Mouse (Mus musculus): ENCODE data around the gene Ptges3l. TPM values are rescaled to one million over a fixed set of nuclear protein-coding genes. Genes with fewer than 3 reads are reported as not detected.
A peak's percentile ranks its signal among the peaks of the same experiment; 100 is the strongest.
"Not testable (repeated sequence)": the region's sequence is repeated elsewhere in the genome, so short reads cannot be mapped to it uniquely, and the experiment has no call there.

Ptges3l gene
- 1.7 and 2.4 TPM in 2 replicates for polyA plus RNA-seq (2014; fragmentation: Nextera tagmentation; extraction: Ambion mirVana)

DNA sequence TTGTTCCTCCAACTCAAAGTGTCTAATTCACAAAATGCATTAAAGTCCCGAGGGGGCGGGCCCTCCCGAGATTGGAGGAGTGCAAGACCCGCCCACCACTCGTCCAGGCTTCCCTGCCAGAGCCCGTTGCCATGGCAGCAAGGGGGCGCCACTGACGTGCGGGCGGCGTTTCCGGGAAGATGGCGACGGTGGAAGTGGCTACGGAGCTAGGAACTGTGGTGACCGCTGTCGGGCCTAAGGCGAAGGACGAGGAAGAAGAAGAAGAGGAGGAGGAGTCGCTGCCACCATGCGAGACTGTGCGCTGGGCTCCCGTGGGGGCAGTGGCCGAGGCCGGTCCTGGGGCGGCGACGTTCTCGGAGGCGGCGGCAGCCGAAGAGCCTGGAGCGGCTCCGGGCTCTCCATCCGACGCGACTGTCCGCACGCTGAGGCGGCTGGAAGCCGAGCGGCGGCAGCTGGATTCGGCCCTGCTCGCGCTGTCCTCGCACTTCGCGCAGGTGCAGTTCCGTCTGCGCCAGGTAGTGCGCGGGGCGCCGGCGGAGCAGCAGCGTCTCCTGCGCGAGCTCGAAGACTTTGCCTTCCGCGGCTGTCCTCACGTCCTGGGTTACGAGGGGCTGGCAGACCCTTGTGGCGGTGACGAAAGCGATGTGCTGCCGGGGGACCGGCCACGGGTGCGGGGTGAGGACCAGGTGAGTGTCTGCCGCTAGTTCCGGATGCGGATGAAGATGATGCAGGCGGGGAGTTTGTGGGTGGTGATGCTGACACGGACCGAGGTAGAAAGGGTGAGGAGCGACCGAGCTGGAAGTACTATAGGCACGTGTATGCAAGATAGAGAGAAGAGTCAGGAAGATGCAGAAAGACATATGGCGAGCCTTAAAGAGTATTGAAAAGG is at the start of gene Ptges3l, which contains the start of gene Rundc1:
TSS of gene Ptges3l (minus strand) at position 409 of the 889 bp plus-strand sequence.
TSS of gene Rundc1 (plus strand) at position 161 of the 889 bp plus-strand sequence.
- peaks cover 17% of the 10 kb centered on the region for H3K4me1 ChIP-seq (ENCODE audit: control insufficient read depth, insufficient read depth, low read length)
- DNase-seq (ENCODE audit: low spot score, missing footprints), result peak; percentile 99
- H3K9me3 ChIP-seq (ENCODE audit: control insufficient read depth, low read length), result no peaks in the 10 kb centered on the region
- 0 out of 2 replicates have a peak, but pooled peaks cover 4% of the 10 kb centered on the region for H3K27me3 ChIP-seq (ENCODE audit: control insufficient read depth, insufficient read depth, low read length)
- WGBS, result under 1% methylated on average over 80 of the region's 81 CpGs
- peak; percentile 95 for ATAC-seq (ENCODE audit: low FRiP score)
- H3K36me3 ChIP-seq (ENCODE audit: control insufficient read depth, insufficient read depth, low read length), result peaks cover 3% of the 10 kb centered on the region; the same call in 1 of the 2 replicates
- H3K4me2 ChIP-seq, result peak within 1 kb of the TSS; percentile 95
- H3K9ac ChIP-seq (ENCODE audit: low read length), result peak within 1 kb of the TSS; percentile 81
- H3K27ac ChIP-seq (ENCODE audit: low read depth, low read length), result peak within 1 kb of the TSS; percentile 51
- peak within 1 kb of the TSS; percentile 95 for H3K4me3 ChIP-seq (ENCODE audit: low read depth, low read length)

DNA sequence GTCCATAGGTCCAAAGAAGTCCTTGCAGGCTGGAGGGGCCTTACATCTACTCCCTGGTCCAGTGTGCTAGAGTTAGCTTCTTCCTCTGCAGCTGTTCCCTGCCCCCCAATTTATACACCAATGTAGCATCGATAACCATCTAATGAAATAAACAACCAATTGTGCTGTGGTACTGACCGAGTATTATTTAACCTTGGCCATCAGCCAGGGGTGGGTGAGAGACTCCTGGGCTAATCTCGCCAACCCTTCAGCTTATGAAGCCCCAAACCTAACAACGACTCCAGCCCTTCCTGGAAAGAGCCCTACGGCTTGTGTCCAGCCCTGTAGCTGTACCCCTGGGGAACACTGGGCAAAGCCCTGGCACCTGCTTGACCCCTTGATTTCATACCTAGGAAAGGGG is 49.2 kb upstream of the Ptges3l start:
- 83% methylated on average over 5 of the region's 5 CpGs for WGBS
- Histone ChIP-seq H3K4me1 (ENCODE audit: control insufficient read depth, insufficient read depth, low read length) (peaks cover 27% of the 10 kb centered on the region), H3K9me3 (ENCODE audit: control insufficient read depth, low read length) (no peaks in the 10 kb centered on the region), H3K4me3 (ENCODE audit: low read depth, low read length) (no peak overlapping the region), H3K27me3 (ENCODE audit: control insufficient read depth, insufficient read depth, low read length) (no peaks in the 10 kb centered on the region), H3K36me3 (ENCODE audit: control insufficient read depth, insufficient read depth, low read length) (no peaks in the 10 kb centered on the region), H3K4me2 (no peak overlapping the region), H3K9ac (ENCODE audit: low read length) (no peak overlapping the region), H3K27ac (ENCODE audit: low read depth, low read length) (no peak overlapping the region)
- no peak for ATAC-seq (ENCODE audit: low FRiP score)
- DNase-seq (ENCODE audit: low spot score, missing footprints), result no peak

DNA sequence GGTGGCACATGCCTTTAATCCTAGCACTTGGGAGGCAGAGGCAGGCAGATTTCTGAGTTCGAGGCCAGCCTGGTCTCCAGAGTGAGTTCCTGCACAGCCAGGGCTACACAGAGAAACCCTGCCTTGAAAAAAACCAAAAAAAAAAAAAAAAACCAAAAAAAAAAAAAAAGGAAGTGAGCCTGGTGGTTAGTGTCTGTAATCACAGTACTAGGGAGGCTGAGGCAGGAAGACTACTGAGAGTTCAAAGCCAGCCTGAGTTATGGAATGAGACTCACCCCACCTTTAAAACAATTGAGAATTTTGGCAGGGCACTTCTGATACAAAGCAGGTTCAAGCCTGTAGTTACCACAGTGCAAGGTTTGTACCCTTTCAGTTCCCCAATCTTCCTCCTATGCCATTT is 48.6 kb upstream of the Ptges3l start:
- not testable (repeated sequence) for H3K27me3 ChIP-seq (ENCODE audit: control insufficient read depth, insufficient read depth, low read length); ATAC-seq (ENCODE audit: low FRiP score); H3K4me2 ChIP-seq; H3K4me3 ChIP-seq (ENCODE audit: low read depth, low read length); H3K27ac ChIP-seq (ENCODE audit: low read depth, low read length); H3K9me3 ChIP-seq (ENCODE audit: control insufficient read depth, low read length); DNase-seq (ENCODE audit: low spot score, missing footprints); H3K9ac ChIP-seq (ENCODE audit: low read length); H3K36me3 ChIP-seq (ENCODE audit: control insufficient read depth, insufficient read depth, low read length)
- H3K4me1 ChIP-seq (ENCODE audit: control insufficient read depth, insufficient read depth, low read length), result peaks cover 27% of the 10 kb centered on the region
- WGBS, result 84% methylated on average over 1 of the region's 1 CpGs

DNA sequence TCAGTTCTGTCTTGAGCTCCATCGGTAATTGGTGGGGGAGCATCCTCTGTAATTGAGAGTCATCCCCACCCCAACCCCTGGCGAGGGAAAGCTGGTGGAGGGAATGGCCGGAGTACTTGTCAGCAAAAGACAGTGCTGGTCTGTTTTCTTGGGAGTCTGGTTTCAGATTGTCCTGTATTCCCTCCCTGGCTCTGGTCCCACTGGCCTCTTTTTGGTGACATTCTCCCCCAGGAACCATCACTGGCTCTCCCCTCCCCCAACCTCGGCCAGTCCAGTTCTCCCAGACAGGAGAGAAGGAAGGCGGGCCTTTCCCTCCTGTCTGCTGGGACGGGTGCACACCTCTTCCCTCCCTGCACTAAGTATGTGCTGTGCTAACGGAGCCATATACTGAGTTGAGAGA is 47.2 kb upstream of the Ptges3l start:
- H3K27ac ChIP-seq (ENCODE audit: low read depth, low read length), result no peak overlapping the region
- H3K4me3 ChIP-seq (ENCODE audit: low read depth, low read length), result no peak overlapping the region
- ATAC-seq (ENCODE audit: low FRiP score), result no peak
- no peaks in the 10 kb centered on the region for H3K36me3 ChIP-seq (ENCODE audit: control insufficient read depth, insufficient read depth, low read length)
- no peak for DNase-seq (ENCODE audit: low spot score, missing footprints)
- H3K9me3 ChIP-seq (ENCODE audit: control insufficient read depth, low read length), result no peaks in the 10 kb centered on the region
- H3K4me2 ChIP-seq, result no peak overlapping the region
- peaks cover 21% of the 10 kb centered on the region for H3K4me1 ChIP-seq (ENCODE audit: control insufficient read depth, insufficient read depth, low read length)
- H3K9ac ChIP-seq (ENCODE audit: low read length), result no peak overlapping the region
- 70% methylated on average over 7 of the region's 7 CpGs for WGBS
- H3K27me3 ChIP-seq (ENCODE audit: control insufficient read depth, insufficient read depth, low read length), result no peaks in the 10 kb centered on the region

DNA sequence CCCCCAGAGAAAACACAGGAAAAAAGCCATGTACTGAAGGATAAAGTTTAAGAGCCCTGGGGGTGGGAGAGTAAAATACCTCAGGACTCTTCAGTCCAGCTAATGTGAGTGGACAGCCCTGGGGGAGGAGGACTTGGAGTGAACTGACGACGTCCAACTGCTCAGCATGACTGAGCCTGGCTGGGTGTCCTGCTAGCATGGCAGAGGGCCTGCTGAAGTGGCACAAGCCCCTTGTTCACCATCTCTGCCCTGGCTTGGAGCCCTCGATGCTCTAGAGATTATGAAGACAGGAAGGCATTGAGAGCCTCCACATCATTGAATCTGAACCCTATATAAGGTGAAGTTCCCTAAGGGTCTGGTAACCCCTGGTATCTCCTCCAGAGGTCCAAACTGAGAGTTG is 46.8 kb upstream of the Ptges3l start:
- H3K9ac ChIP-seq (ENCODE audit: low read length), result no peak overlapping the region
- no peak overlapping the region for H3K4me3 ChIP-seq (ENCODE audit: low read depth, low read length)
- peaks cover 22% of the 10 kb centered on the region for H3K4me1 ChIP-seq (ENCODE audit: control insufficient read depth, insufficient read depth, low read length)
- 67% methylated on average over 3 of the region's 3 CpGs for WGBS
- H3K27me3 ChIP-seq (ENCODE audit: control insufficient read depth, insufficient read depth, low read length), result no peaks in the 10 kb centered on the region
- H3K9me3 ChIP-seq (ENCODE audit: control insufficient read depth, low read length), result no peaks in the 10 kb centered on the region
- ATAC-seq (ENCODE audit: low FRiP score), result no peak
- no peak for DNase-seq (ENCODE audit: low spot score, missing footprints)
- no peak overlapping the region for H3K27ac ChIP-seq (ENCODE audit: low read depth, low read length)
- no peaks in the 10 kb centered on the region for H3K36me3 ChIP-seq (ENCODE audit: control insufficient read depth, insufficient read depth, low read length)
- H3K4me2 ChIP-seq, result no peak overlapping the region

DNA sequence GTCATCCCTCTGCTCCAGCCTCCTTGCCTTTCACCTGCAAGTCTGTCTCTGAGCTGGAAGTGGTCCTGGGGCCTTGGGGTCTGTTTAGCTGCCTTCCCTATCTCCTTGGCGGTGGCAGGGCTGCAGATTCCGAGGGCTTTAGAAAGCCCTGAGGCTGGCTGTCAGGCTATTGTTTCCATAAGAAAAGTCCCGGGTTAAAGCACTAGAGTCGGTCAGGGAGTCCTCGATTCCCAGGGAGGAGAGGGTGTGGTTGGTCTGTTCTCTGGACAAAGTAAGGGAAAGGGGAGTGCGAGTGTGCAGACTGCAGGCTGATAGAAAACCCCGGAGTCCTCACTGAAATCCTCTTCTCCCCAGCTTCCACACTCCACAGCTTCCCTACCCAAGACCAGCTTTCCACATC is 45.1 kb upstream of the Ptges3l start:
- H3K4me2 ChIP-seq, result peak overlapping the region; percentile 41
- peak overlapping the region; percentile 38; the same call in 1 of the 2 replicates for H3K9ac ChIP-seq (ENCODE audit: low read length)
- no peaks in the 10 kb centered on the region for H3K9me3 ChIP-seq (ENCODE audit: control insufficient read depth, low read length)
- WGBS, result 19% methylated on average over 7 of the region's 7 CpGs
- ATAC-seq (ENCODE audit: low FRiP score) (no peak), DNase-seq (ENCODE audit: low spot score, missing footprints) (no peak)
- peak overlapping the region; percentile 54; the same call in 1 of the 2 replicates for H3K27ac ChIP-seq (ENCODE audit: low read depth, low read length)
- peaks cover 27% of the 10 kb centered on the region for H3K4me1 ChIP-seq (ENCODE audit: control insufficient read depth, insufficient read depth, low read length)
- H3K36me3 ChIP-seq (ENCODE audit: control insufficient read depth, insufficient read depth, low read length), result no peaks in the 10 kb centered on the region
- H3K27me3 ChIP-seq (ENCODE audit: control insufficient read depth, insufficient read depth, low read length), result peaks cover 2% of the 10 kb centered on the region; the same call in 1 of the 2 replicates
- H3K4me3 ChIP-seq (ENCODE audit: low read depth, low read length), result peak overlapping the region; percentile 17; the same call in 1 of the 2 replicates

DNA sequence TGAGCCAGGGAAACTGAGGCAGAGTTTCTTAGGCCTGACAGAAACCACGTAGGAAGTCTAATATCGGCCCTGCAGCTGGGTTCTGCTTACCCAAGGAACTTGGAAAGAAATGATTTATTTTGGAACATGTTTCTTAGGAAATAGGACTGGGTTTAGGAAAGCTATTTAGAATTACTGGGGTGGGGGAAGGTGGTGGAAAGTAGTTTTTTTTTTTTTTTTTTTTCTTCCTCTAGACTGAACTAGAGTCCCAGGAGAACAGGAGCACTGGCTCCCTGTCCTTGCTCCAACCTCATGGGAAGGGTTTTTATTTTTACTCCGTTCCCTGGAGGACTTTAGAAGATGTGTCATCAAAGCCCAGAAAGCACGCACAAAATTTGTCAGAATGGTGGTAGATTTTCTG is 44.0 kb upstream of the Ptges3l start:
- H3K27me3 ChIP-seq (ENCODE audit: control insufficient read depth, insufficient read depth, low read length), result peaks cover 2% of the 10 kb centered on the region; the same call in 1 of the 2 replicates
- H3K27ac ChIP-seq (ENCODE audit: low read depth, low read length), result no peak overlapping the region
- peak overlapping the region; percentile 84 for H3K9ac ChIP-seq (ENCODE audit: low read length)
- 75% methylated on average over 4 of the region's 4 CpGs for WGBS
- DNase-seq (ENCODE audit: low spot score, missing footprints), result no peak
- H3K4me2 ChIP-seq, result peak overlapping the region; percentile 83
- H3K4me1 ChIP-seq (ENCODE audit: control insufficient read depth, insufficient read depth, low read length), result peaks cover 37% of the 10 kb centered on the region
- no peaks in the 10 kb centered on the region for H3K9me3 ChIP-seq (ENCODE audit: control insufficient read depth, low read length)
- no peak for ATAC-seq (ENCODE audit: low FRiP score)
- H3K4me3 ChIP-seq (ENCODE audit: low read depth, low read length), result peak overlapping the region; percentile 85
- H3K36me3 ChIP-seq (ENCODE audit: control insufficient read depth, insufficient read depth, low read length), result no peaks in the 10 kb centered on the region

DNA sequence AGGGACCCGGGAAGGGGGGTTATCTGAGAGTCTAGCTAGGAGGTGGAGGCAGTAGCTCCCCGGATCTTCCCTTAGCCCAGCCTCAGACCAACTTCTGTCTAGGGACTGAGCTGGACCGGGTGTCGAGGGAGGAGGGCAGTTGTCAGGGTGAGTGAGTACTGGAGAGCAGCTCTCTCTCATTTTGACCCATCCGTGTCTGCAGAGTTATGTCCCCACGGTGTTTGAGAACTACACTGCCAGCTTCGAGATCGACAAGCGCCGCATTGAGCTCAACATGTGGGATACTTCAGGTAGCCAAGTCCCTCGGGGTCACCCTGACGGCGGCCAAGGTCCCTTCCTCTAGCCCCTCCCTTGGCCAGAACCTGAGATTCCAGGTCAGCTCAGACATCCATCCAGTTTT is 43.6 kb upstream of the Ptges3l start:
- no peaks in the 10 kb centered on the region for H3K36me3 ChIP-seq (ENCODE audit: control insufficient read depth, insufficient read depth, low read length)
- H3K9ac ChIP-seq (ENCODE audit: low read length), result peak overlapping the region; percentile 84
- DNase-seq (ENCODE audit: low spot score, missing footprints) (no peak), ATAC-seq (ENCODE audit: low FRiP score) (peak; percentile 10; the same call in 1 of the 2 replicates)
- H3K4me1 ChIP-seq (ENCODE audit: control insufficient read depth, insufficient read depth, low read length), result peaks cover 41% of the 10 kb centered on the region
- peak overlapping the region; percentile 76; the same call in 1 of the 2 replicates for H3K27ac ChIP-seq (ENCODE audit: low read depth, low read length)
- peak overlapping the region; percentile 83 for H3K4me2 ChIP-seq
- WGBS, result 5% methylated on average over 13 of the region's 13 CpGs
- peaks cover 2% of the 10 kb centered on the region; the same call in 1 of the 2 replicates for H3K27me3 ChIP-seq (ENCODE audit: control insufficient read depth, insufficient read depth, low read length)
- peak overlapping the region; percentile 85 for H3K4me3 ChIP-seq (ENCODE audit: low read depth, low read length)
- H3K9me3 ChIP-seq (ENCODE audit: control insufficient read depth, low read length), result no peaks in the 10 kb centered on the region

DNA sequence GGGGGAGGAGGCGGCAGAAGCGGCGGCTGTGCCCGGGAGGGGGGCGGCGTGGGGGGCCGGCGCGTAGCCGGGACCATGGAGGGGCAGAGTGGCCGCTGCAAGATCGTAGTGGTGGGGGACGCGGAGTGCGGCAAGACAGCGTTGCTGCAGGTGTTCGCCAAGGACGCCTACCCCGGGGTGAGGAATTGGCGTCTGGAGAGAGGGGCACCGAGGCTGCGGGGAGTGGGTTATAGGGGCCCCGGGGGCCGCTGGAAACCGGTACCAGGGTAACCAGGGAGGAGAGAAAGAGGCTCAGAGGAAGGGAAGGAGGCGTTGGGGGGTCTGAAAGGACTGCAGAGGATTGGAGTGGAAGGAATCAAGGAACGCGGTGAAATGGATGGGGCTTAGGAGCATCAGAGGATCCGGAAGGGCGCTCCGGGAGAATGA is 43.1 kb upstream of the Ptges3l start:
- WGBS, result under 1% methylated on average over 29 of the region's 31 CpGs

More for the DNA sequence above, 43.1 kb upstream of the Ptges3l start:
- H3K27ac ChIP-seq (ENCODE audit: low read depth, low read length), result peak overlapping the region; percentile 76
- peak overlapping the region; percentile 85 for H3K4me3 ChIP-seq (ENCODE audit: low read depth, low read length)
- peak overlapping the region; percentile 84 for H3K9ac ChIP-seq (ENCODE audit: low read length)
- H3K4me2 ChIP-seq, result peak overlapping the region; percentile 83
- peak; percentile 96 for DNase-seq (ENCODE audit: low spot score, missing footprints)
- peak; percentile 55 for ATAC-seq (ENCODE audit: low FRiP score)
- peaks cover 2% of the 10 kb centered on the region; the same call in 1 of the 2 replicates for H3K27me3 ChIP-seq (ENCODE audit: control insufficient read depth, insufficient read depth, low read length)
- H3K36me3 ChIP-seq (ENCODE audit: control insufficient read depth, insufficient read depth, low read length), result no peaks in the 10 kb centered on the region
- no peaks in the 10 kb centered on the region for H3K9me3 ChIP-seq (ENCODE audit: control insufficient read depth, low read length)
- peaks cover 45% of the 10 kb centered on the region for H3K4me1 ChIP-seq (ENCODE audit: control insufficient read depth, insufficient read depth, low read length)

Data from midbrain, embryonic 11.5 days (tissue).